Mouse (Mus musculus) heart, adult 11 months (tissue): ENCODE data around the gene Edem1.

Experiments
- DNase-seq: peaks from one replicate; pipeline ENCODE4 v3.0.0; 2022

The Edem1 gene

DNA sequence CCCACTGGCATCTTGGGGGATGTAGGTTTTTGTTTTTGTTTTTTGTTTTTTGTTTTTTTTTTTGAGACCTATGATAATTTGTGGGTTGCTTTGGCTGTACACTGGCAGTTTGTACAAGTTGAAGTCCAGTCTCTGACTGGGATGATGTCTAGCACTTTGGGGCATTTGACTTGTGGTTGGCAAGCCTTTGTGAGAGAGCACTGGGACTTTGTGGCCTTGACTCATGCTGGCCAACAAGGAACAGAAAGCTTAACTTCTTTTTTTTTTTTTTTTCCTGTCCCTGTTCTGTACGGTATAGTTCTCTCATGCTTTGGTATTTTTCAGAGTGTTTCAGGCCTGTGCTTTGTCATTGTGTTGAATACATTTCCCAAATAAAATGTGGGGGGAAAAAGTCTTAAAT, 3.7 kb downstream of the Edem1 start:
- DNase-seq, result peak; percentile 81

DNA sequence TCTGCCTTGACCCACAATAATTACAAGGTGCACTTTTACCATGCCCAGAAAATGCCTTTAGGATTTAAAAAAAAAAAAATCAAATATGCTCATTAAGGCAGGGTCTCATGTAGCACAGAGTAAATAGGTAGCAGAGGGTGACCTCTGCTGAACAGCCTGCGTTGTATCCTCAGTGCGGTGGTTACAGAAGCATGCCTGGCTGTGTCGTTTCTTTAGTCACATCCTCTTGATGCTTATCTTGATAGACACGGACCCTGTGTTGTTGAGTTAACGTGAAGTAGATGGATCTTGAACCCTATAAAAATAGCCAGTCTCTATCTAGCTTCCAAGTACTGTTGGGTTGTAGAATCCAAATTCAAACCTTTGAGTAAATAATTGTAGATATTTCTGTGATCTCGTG, 4.5 kb downstream of the Edem1 start:
- no peak for DNase-seq

- peak; percentile 37 for DNase-seq
Measured at GRCm38 (mm10) chr6:108833963-108834697, 5.7 kb downstream of the Edem1 start.

- peak; percentile 97 for DNase-seq
Measured at GRCm38 (mm10) chr6:108835765-108836691, 7.6 kb downstream of the Edem1 start.

DNA sequence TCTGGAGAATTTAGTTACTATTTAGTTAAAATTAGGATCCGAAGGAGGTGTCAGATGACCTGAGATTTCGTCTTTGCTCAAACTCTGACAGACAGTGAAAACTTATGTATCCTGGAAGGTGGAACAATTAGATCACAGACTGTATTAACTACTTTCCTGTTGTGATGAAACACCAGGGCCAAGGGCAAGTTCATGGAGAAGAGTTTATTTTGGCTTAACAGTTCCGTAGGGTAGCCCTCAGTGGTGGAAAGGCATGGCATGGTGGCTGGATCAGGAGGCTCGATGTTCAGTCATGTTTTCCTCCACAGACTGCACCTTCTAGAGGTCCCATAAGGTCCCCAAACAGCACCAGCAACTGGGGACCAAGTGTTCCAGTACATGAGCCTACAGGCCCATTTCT, 8.6 kb downstream of the Edem1 start:
- no peak for DNase-seq

- DNase-seq, result peak; percentile 61
Measured at GRCm38 (mm10) chr6:108837958-108838357, 9.5 kb downstream of the Edem1 start.

- peak; percentile 69 for DNase-seq
Measured at GRCm38 (mm10) chr6:108839432-108839831, 11.0 kb downstream of the Edem1 start.

DNA sequence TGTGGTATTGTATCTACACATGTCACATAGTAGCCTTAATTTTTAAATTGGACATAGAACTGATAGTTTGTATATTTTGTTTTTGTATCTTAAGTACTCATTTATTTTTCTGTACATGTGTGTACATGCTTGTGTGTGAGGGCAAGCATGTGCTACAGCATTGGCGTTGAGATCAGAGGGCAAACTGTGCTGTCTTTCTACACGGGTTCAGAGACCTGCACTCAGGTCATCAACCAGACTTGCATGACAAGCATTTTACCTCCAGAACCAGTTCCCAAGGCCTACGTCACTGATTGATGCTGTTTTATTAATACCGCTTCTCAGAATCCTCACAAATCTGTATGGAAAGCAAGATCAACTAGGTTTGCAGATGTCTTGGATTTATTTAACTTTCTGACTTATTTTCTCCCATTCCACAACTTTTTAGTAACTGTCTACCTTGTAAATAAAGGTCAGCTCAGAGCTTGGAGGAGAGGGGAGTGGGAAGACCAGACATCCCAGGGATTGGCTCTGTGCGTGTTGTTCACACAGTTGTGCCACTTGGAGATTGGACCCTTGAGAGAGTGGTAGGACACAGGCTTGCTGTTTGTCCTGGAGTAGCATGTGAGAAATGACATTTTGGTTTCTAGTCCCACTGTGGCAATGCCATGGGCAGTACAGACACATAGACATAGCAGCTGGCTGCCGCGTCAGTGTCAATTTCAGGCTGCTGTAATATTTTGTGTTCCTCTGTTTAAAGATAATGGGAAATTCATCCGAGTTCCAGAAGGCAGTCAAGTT, 12.6 kb downstream of the Edem1 start:
- peak; percentile 82 for DNase-seq

DNA sequence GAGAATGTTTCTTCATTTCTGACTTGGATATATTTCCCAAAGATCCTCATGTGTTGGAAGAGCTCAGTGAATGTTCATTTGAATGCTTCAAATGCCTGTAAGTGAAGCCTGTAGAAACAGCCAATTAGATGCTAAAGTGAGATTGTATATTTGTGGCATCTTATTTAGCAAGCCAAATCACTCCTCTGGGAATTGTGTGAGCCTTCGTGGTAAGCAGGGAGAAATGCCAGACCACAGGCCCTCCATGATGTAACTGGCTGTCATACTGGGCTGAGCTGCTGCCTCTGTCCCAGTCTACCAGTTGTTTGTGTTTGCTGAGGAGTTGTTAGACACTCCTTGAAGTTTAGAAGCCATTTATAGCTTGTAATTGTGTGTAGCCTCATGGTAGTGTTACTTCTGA, 15.2 kb downstream of the Edem1 start:
- no peak for DNase-seq

DNA sequence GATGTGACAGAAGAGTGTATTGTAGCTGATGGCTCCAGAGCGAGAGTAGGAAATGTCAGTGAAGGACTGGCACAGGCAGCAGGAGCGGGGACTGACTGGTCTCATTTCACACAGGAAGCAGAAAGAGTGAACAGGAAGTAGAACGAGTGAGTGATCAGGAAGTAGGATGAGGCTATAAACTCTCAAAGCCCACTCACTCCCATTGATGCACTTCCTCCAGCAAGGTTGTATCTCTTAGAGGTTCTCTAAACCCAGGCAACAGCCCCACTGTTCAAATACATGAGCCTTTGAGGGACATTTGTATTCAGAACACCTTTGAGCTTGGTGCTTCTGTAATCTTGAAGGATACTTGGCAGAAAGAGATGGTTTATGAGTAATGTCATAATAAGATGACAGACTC, 15.7 kb downstream of the Edem1 start:
- no peak for DNase-seq

DNA sequence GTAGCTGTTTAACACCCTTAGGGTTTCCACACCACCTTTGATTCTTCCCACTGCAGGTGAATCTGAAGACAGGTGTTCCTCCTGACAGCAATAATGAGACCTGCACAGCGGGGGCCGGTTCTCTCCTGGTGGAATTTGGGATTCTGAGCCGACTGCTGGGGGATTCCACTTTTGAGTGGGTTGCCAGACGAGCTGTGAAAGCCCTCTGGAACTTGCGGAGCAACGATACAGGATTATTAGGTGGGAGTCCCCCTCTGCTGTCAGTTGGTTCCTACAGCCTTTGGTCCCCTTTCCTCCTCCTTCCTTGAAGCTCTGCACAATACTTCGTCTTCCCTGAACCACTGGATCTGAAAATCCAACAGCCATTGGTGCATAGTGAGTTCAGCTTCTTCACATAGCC, 16.3 kb downstream of the Edem1 start:
- peak; percentile 87 for DNase-seq

DNA sequence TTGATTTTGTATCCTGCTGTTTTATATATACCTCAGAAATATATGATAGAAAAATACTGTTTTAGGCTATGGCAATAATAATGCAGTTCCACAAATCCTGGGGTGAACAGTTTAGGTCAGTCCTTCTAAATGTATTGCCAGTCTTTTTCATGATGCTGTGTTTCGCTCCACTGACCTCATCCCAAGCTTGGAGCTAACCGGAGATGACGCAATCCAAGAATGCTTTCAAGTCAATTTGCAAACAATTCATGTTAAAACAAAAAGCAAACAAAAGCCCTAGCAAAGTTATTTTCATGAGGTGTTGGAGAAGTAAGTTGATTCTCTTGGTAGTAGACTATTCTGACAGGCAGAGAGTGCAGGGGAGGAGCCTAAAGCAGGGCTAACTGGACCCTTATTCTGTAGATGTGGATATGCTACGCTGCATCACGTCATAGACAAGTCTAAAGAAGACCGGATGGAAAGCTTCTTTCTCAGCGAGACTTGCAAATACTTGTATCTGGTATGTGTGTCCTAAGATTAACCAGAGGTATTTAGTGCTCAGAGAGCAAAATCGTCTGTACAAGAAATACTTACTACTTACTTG, 23.7 kb downstream of the Edem1 start:
- peak; percentile 52 for DNase-seq

DNA sequence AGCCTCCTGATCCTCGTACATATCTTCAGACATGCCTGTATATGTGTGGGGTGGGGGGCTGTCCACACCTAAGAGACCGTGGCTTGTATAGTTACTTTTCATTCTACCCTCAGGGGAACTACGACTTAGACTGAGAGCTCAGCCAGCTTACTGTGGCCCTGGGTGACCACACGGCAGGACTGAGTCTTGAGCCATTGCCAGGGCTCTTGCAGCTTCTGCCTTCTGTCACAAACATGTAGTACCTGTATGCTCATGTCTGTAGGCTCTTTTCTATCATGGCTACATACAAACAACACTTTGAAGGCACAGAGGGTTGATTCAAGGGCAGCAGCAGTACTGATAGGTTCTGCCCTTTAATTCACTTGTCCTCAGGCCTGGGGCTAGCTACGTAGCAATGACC, 24.5 kb downstream of the Edem1 start:
- peak; percentile 46 for DNase-seq

DNA sequence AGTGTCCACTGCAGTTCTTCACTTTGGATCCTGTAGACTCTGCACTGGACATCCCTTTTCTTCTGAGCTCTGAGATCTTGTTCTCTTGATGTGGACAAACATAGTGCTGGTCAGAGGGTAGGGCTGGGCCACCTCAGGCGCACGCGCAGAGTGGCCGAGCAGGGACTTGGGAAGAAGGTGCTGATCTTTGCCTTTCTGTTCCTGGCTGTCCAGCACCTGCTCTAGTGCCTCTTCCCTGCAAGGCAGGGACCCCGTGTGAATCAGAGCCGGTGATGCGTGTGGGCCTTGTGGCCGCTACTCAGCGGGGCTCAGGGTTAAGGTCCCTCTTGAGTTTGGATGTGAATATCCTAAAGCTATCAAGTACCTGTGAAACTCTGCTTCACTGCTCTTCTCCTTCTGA, 30.1 kb downstream of the Edem1 start:
- DNase-seq, result no peak

GRCm38 (mm10) chr6:108861226-108861625, 32.8 kb downstream of the Edem1 start:
- DNase-seq, result peak; percentile 74

GRCm38 (mm10) chr6:108862548-108862947, 34.1 kb downstream of the Edem1 start:
- DNase-seq, result peak; percentile 89

GRCm38 (mm10) chr6:108866317-108866716, 37.9 kb downstream of the Edem1 start:
- DNase-seq, result peak; percentile 39

DNA sequence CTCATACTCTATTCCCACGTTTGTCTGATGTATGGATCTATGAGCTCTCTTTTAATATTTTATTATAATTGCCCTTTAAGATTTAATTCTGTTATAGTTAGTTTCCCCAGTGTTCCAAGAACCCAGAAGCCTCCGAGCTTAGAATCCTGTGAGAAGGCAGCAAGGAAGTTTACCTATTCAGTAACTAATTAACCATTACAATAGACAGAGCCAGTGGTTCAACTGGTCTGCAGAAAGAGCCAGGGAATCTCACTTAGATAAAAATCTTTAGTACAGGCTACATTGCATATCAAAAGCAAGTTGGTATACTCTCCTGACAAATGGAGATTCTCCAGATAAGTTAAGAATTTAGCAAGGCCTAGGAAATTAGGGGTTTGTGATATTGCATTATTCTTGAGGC, 40.6 kb downstream of the Edem1 start:
- DNase-seq, result peak; percentile 46

GRCm38 (mm10) chr6:108870421-108870820, 42.0 kb downstream of the Edem1 start:
- peak; percentile 69 for DNase-seq

DNA sequence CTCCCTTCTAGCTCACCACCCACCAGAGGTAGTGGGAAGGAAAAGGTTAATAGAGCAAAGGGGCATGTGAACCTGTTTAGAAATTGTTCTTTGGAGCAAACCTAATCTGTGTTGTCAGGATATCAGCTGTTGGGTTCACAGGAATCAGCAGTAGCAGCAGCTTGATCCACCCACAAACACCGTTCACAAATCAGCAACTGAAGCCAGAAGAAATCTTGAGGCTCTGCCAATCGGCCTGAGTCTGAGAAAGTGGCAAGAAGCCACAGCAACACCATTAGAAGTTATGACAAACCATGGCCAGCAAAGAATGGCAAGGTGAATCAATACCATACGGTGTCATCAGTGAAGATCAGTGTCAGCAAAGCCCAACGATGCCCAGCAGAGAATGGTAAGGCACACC, 42.8 kb downstream of the Edem1 start:
- DNase-seq, result peak; percentile 45

GRCm38 (mm10) chr6:108875344-108875743, 46.9 kb downstream of the Edem1 start:
- DNase-seq, result no peak

- DNase-seq, result peak; percentile 92
Measured at GRCm38 (mm10) chr6:108876052-108876451, 47.6 kb downstream of the Edem1 start.

GRCm38 (mm10) chr6:108876486-108876885, 48.0 kb downstream of the Edem1 start:
- DNase-seq, result peak; percentile 82
